Mouse (Mus musculus) frontal cortex, postnatal 25 days (tissue): ENCODE data around the gene Il9r.

Experiments used
- DNase-seq, 2 experiments: peaks; one replicate each; pipeline ENCODE4 v3.0.0; 2022; ENCODE audit warnings: low spot score in 2 of 2

Il9r gene

GRCm38 (mm10) chr11:32157791-32158594 is 42.1 kb downstream of the Il9r start:
- DNase-seq, result peak; percentile 40

GRCm38 (mm10) chr11:32156854-32157630 is 43.0 kb downstream of the Il9r start:
- no peak for DNase-seq

- no peak for DNase-seq
Measured at GRCm38 (mm10) chr11:32153216-32153615, 46.9 kb downstream of the Il9r start.

GRCm38 (mm10) chr11:32152814-32153213 is 47.3 kb downstream of the Il9r start:
- no peak for DNase-seq

- no peak for DNase-seq
Measured at GRCm38 (mm10) chr11:32151243-32151642, 48.8 kb downstream of the Il9r start.

GRCm38 (mm10) chr11:32149605-32150004 is 50.5 kb downstream of the Il9r start:
- no peak for DNase-seq

- DNase-seq, result no peak
Measured at GRCm38 (mm10) chr11:32142771-32143170, 57.3 kb downstream of the Il9r start.

- no peak for DNase-seq
Measured at GRCm38 (mm10) chr11:32141627-32142586, 58.2 kb downstream of the Il9r start.

GRCm38 (mm10) chr11:32141034-32141433 is 59.0 kb downstream of the Il9r start:
- DNase-seq, result peak in 1 of 2 experiments; percentile 62

- no peak for DNase-seq
Measured at GRCm38 (mm10) chr11:32139528-32139961, 60.5 kb downstream of the Il9r start.

GRCm38 (mm10) chr11:32138614-32138964 is 61.5 kb downstream of the Il9r start:
- no peak for DNase-seq

- no peak for DNase-seq
Measured at GRCm38 (mm10) chr11:32137719-32138613, 62.1 kb downstream of the Il9r start.
